Mouse (Mus musculus) testis, adult 2 months (tissue): ENCODE results near the gene BC051142.

ENCODE experiments used
- CTCF ChIP-seq: fragments of 200-500 bp; IDR thresholded peaks from 2 replicates; pipeline ENCODE4 v1.5.1; 2012; ENCODE audit warnings: low read depth, mild to moderate bottlenecking, inconsistent platforms, low read length, moderate library complexity; ENCODE audit not compliant: control insufficient read depth, insufficient read depth, insufficient replicate concordance
- POLR2A ChIP-seq: fragments of 200-500 bp; IDR thresholded peaks from 2 replicates; pipeline ENCODE4 v1.6.1; 2012; ENCODE audit warnings: low read depth, mild to moderate bottlenecking, inconsistent platforms, low read length, moderate library complexity; ENCODE audit not compliant: control insufficient read depth

GRCm38 (mm10) chr17:34391507-34391906, 7.1 kb upstream of the BC051142 start:
- TF ChIP-seq POLR2A (no peak), CTCF (no peak)
